Mouse (Mus musculus) limb, embryonic 11.5 days (tissue): Measurements from ENCODE around the gene Ror2. TPM values are rescaled to one million over a fixed set of nuclear protein-coding genes. Genes with fewer than 3 reads are reported as not detected.

ENCODE experiments used
- ATAC-seq: fragments of 200-750 bp; cut with Nextera tagmentation; 2 replicates; pipeline ENCODE4 v1.8.0; 2017; ENCODE audit warnings: low read depth; ENCODE audit not compliant: insufficient number of reproducible peaks, low FRiP score, low TSS enrichment
- DNase-seq: peaks from one replicate; pipeline ENCODE4 v3.0.0-alpha.2; 2015; ENCODE audit warnings: low spot score
- H3K27ac ChIP-seq: fragments of 300-500 bp; sonication (generic); replicated peaks from 2 replicates; pipeline ENCODE4 v1.5.1; 2014; ENCODE audit warnings: low read depth, mild to moderate bottlenecking, low read length
- H3K27me3 ChIP-seq: fragments of 300-500 bp; sonication (generic); 2 replicates; pipeline ENCODE4 v1.6.1; 2014; ENCODE audit warnings: mild to moderate bottlenecking, low read length, mixed read lengths; ENCODE audit not compliant: control insufficient read depth, insufficient read depth
- H3K36me3 ChIP-seq: fragments of 300-500 bp; sonication (generic); 2 replicates; pipeline ENCODE4 v1.6.1; 2014; ENCODE audit warnings: mild to moderate bottlenecking, low read length, moderate library complexity, mixed read lengths; ENCODE audit not compliant: control insufficient read depth, insufficient read depth
- H3K4me1 ChIP-seq: fragments of 300-500 bp; sonication (generic); 2 replicates; pipeline ENCODE4 v1.6.1; 2014; ENCODE audit warnings: low read length, mixed read lengths; ENCODE audit not compliant: control insufficient read depth, insufficient read depth
- H3K4me2 ChIP-seq: fragments of 300-500 bp; sonication (generic); 2 replicates; pipeline ENCODE4 v1.6.1; 2014; ENCODE audit warnings: low read depth, mild to moderate bottlenecking, moderate library complexity; ENCODE audit not compliant: severe bottlenecking
- H3K4me3 ChIP-seq: fragments of 300-500 bp; sonication (generic); 2 replicates; pipeline ENCODE4 v1.5.1; 2014; ENCODE audit warnings: low read depth, low read length
- H3K9ac ChIP-seq: fragments of 300-500 bp; sonication (generic); 2 replicates; pipeline ENCODE4 v1.6.1; 2014; ENCODE audit warnings: mild to moderate bottlenecking, low read length
- H3K9me3 ChIP-seq: fragments of 300-500 bp; sonication (generic); 2 replicates; pipeline ENCODE4 v1.6.1; 2016; ENCODE audit warnings: low read length; ENCODE audit not compliant: control insufficient read depth
- WGBS: fragments of 180-500 bp; shearing (Covaris S2); extraction: QIAGEN DNeasy Blood & Tissue Kit; methylation state at CpG from one replicate; pipeline ENCODE4 v1.1.7; 2014; 5-methylcytosine and 5-hydroxymethylcytosine counted together
- polyA plus RNA-seq: library from polyadenylated mRNA; unstranded; fragments of >200 nt; fragmentation: Nextera tagmentation; extraction: Ambion mirVana; gene quantifications from 2 replicates; pipeline ENCODE4 v1.2.1, GENCODE M21; 2014

Gene Ror2
- polyA plus RNA-seq, 1 experiment from 2014 or later, result 17.8 TPM

DNA sequence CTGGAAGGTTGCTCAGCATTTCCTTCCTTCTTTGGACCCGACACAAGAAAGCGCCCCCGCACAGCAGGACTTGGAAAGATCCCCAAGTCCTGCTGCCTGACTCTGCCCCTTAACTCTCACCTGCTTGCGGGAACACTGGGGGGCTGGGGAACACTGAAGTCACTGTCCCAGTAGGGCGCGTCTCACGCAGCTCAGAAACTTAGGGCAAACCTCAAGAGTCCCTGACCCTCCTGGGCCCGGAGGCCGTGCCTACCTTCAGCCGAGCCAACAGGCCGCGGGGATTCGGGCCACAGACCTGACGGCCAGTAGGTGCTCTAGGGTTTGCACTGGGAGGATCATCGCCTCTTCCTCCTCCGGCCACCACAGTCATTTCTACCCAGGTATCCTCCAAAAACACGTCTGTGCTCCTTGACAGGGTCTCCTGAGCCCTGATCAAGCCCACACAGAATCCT is 1.2 kb downstream of the Ror2 start:
- under 1% methylated on average over 17 of the region's 17 CpGs for WGBS
- ATAC-seq (no peak), DNase-seq (peak; percentile 61)
- H3K4me1 ChIP-seq, result peaks cover 39% of the 10 kb centered on the region
- no peaks in the 10 kb centered on the region for H3K27me3 ChIP-seq
- H3K27ac ChIP-seq, result peak overlapping the region; percentile 86
- no peaks in the 10 kb centered on the region for H3K36me3 ChIP-seq
- no peaks in the 10 kb centered on the region for H3K9me3 ChIP-seq
- peak overlapping the region; percentile 75 for H3K4me2 ChIP-seq
- H3K9ac ChIP-seq, result peak overlapping the region; percentile 96
- H3K4me3 ChIP-seq, result peak overlapping the region; percentile 91

DNA sequence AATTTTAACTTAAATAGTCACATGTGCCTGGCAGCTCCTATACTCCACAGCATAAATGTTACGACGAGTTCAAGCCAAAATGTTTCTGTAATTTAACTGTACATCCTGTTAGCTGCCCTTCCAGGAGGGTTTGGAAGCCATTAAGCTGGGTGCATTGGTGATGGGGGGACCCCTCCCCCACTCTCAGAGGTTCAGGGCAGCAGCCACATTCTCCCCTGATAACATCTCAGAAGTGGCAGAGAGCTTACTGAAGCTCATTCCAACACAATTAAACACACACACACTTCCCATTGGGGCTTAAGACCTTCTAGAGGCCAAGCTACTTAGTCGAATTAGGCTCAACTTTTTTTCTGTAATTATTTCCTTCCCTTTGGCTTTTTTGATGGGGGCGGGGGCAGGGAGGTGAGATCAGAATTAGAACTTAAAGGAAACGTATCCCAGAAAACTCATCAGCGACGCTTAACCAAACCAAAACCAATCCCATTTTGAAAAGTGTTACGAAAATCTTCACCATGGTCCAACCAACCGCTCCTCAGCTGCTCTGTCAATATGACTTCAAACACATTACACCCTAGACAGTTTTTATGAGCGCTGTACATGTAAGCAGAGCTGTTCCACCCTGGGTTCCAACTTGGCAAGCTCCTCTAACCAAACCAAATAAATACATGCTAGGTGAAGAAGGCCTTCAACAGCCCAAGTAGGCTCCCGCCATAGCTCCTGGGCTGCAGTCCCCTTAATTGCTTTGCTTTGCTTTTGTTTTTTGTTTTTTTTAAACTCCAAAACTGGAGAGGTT is 4.1 kb downstream of the Ror2 start:
- Histone ChIP-seq H3K27ac (no peak overlapping the region), H3K4me3 (no peak overlapping the region), H3K36me3 (no peaks in the 10 kb centered on the region), H3K27me3 (no peaks in the 10 kb centered on the region), H3K4me1 (peaks cover 54% of the 10 kb centered on the region), H3K9ac (no peak overlapping the region), H3K4me2 (peak overlapping the region; percentile 8; the same call in 1 of the 2 replicates), H3K9me3 (no peaks in the 10 kb centered on the region)
- ATAC-seq, result no peak
- 17% methylated on average over 11 of the region's 11 CpGs for WGBS
- DNase-seq, result peak; percentile 55

DNA sequence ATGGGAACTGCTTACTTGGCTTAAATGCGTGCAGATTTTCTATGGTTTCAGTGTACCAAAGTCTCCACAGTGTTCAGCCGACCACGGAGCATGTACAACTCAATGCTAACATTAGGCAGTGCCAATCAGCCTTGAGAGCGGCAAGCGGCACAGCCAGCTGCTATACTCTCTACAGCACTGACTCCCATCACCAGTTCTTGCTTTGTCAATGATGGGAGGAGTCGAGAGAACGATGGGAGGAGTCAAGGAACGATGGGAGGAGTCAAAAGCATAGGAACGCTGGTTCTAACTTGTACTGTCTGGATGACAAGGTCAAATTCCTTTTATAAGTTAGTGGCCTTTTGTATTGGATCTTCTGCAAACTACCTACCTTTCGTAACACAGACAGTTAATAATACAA is 7.0 kb downstream of the Ror2 start:
- no peak for ATAC-seq
- Histone ChIP-seq H3K9me3 (no peaks in the 10 kb centered on the region), H3K9ac (no peak overlapping the region), H3K27ac (no peak overlapping the region), H3K27me3 (no peaks in the 10 kb centered on the region), H3K36me3 (no peaks in the 10 kb centered on the region), H3K4me3 (no peak overlapping the region), H3K4me1 (peaks cover 54% of the 10 kb centered on the region), H3K4me2 (no peak overlapping the region)
- DNase-seq, result no peak
- 68% methylated on average over 10 of the region's 10 CpGs for WGBS

DNA sequence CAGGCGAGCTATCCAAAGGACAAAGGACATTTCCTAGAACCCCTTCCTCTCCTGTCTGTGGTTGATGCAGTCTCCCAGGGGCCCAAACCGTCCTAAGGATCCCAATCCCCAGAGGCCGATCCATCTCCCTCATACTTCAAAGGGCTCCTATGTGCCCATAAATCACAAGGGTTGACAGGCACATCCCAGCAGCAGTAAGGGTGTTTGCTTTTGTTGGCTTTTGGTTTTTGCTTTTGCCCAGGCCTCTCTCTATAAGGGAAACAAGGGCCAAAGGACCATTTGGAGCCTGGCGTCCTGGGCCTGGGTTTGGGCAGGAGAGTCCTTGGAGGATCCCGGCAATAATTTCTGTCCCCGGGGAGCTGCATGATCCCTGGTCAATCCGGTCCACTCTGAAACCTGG is 9.5 kb downstream of the Ror2 start:
- Histone ChIP-seq H3K4me1 (peaks cover 31% of the 10 kb centered on the region), H3K27ac (no peak overlapping the region), H3K4me2 (no peak overlapping the region), H3K36me3 (no peaks in the 10 kb centered on the region), H3K9me3 (no peaks in the 10 kb centered on the region), H3K27me3 (no peaks in the 10 kb centered on the region), H3K4me3 (no peak overlapping the region), H3K9ac (no peak overlapping the region)
- ATAC-seq (no peak), DNase-seq (no peak)
- WGBS, result 11% methylated on average over 7 of the region's 7 CpGs

DNA sequence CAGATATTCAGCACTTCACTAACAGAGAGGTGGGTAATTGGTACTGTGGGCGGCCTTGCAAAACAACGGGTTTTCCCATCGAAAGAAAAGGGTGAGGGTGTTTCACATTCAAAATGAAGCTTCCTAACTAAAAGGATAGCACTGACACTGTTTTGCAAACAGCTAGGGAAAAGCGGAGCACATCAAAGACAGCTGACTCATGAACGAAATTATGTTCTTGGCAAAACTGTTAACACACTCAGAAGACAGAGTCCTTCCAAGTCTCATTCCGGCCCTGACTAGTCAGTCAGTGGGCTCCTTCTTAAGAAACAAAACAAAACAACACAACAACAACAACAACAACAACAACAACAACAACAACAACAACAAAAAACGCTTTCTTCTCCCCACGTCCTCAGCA is 10.1 kb downstream of the Ror2 start:
- no peaks in the 10 kb centered on the region for H3K36me3 ChIP-seq
- no peak overlapping the region for H3K27ac ChIP-seq
- ATAC-seq, result no peak
- peaks cover 25% of the 10 kb centered on the region for H3K4me1 ChIP-seq
- no peaks in the 10 kb centered on the region for H3K9me3 ChIP-seq
- no peak overlapping the region for H3K4me3 ChIP-seq
- DNase-seq, result no peak
- no peaks in the 10 kb centered on the region for H3K27me3 ChIP-seq
- H3K4me2 ChIP-seq, result no peak overlapping the region
- H3K9ac ChIP-seq, result no peak overlapping the region
- WGBS, result 38% methylated on average over 8 of the region's 8 CpGs

DNA sequence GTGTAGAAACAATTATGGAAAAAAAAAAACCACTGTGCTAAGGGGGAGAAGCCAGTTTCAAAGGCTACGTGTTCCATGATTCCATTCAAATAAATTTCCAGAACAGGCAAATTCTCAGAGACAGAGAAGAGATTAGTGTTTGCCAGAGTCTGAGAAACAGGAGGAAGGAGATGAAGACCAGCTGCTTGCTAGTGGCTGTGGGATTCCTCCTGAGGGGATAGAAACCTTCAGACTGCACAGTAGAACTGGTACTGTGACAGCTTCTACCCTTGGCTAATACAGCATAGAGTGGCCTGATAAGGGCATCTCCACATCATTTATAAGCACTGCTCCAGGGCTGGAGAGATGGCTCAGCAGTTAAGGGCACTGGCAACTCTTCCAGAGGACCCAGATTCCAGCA is 11.2 kb downstream of the Ror2 start:
- Histone ChIP-seq H3K9ac (no peak overlapping the region), H3K27ac (no peak overlapping the region), H3K4me2 (no peak overlapping the region), H3K36me3 (no peaks in the 10 kb centered on the region), H3K27me3 (no peaks in the 10 kb centered on the region), H3K9me3 (no peaks in the 10 kb centered on the region), H3K4me3 (no peak overlapping the region), H3K4me1 (peaks cover 21% of the 10 kb centered on the region)
- 70% methylated on average over 1 of the region's 1 CpGs for WGBS
- DNase-seq (no peak), ATAC-seq (no peak)

DNA sequence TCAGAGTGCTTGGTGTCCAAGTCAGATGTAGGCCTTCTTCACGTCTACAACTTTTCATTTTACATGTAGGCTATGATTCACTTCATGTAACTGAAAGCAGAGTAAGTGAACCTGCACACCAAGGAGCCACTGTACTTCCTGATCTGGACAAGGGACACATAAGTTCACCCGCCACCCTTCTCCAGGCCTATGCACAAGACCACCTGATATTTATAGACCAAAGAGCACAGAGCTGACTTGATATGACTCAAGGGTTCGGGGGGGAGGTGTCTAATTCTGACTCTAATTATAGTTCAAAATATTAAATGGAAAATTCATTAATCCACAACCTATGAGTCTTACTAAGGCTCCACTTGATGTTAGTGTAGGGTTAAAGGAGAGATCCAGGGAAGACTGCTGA is 14.3 kb downstream of the Ror2 start:
- Histone ChIP-seq H3K9ac (no peak overlapping the region), H3K4me1 (peaks cover 17% of the 10 kb centered on the region), H3K9me3 (no peaks in the 10 kb centered on the region), H3K27ac (no peak overlapping the region), H3K27me3 (no peaks in the 10 kb centered on the region), H3K4me3 (no peak overlapping the region), H3K4me2 (no peak overlapping the region), H3K36me3 (no peaks in the 10 kb centered on the region)
- no peak for ATAC-seq
- WGBS, result 88% methylated on average over 3 of the region's 3 CpGs
- no peak for DNase-seq

DNA sequence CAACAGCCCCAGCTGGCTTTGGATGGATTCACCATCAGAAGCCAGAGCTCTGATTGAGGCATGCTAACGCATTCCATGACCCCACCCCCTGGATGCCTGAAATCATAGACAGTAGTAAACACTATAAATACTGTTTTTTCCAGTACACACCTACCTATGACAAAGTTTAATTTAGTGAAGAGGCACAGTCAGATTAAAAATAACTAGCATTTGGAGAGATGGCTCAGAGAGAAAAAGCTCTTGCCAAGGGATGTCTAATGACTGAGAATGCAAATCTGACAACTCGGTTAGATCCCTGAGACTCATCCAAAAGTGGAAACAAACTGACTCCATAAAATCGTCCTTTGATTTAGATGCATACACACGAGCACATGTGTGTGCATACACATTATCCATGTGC is 15.4 kb downstream of the Ror2 start:
- no peak for DNase-seq
- no peaks in the 10 kb centered on the region for H3K9me3 ChIP-seq
- 88% methylated on average over 4 of the region's 4 CpGs for WGBS
- H3K4me2 ChIP-seq, result no peak overlapping the region
- no peak for ATAC-seq
- H3K9ac ChIP-seq, result no peak overlapping the region
- no peaks in the 10 kb centered on the region for H3K27me3 ChIP-seq
- H3K36me3 ChIP-seq, result no peaks in the 10 kb centered on the region
- H3K27ac ChIP-seq, result no peak overlapping the region
- H3K4me1 ChIP-seq, result peaks cover 13% of the 10 kb centered on the region
- no peak overlapping the region for H3K4me3 ChIP-seq

DNA sequence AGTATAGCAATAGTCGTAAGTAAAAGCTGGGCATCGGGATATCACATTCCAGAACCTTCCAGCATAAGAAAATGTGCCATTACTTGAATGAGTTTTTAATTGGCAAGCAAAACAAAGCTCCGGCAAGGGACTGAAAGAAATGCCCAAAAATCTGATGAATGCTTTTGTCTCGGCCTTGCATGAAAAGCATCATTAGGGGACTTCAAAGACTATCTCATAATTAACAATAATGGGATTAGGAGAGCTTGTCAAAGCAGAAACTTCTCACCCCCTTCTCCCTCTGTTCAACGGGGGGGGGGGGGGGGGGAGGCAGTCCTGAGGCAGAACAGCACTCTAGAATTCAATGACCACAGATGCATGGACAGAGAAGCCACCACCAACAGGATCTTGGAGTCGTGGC is 17.4 kb downstream of the Ror2 start:
- H3K9ac ChIP-seq, result no peak overlapping the region
- no peak overlapping the region for H3K4me3 ChIP-seq
- H3K4me2 ChIP-seq, result no peak overlapping the region
- ATAC-seq (no peak), DNase-seq (no peak)
- H3K4me1 ChIP-seq, result peaks cover 19% of the 10 kb centered on the region
- no peaks in the 10 kb centered on the region for H3K36me3 ChIP-seq
- H3K27ac ChIP-seq, result no peak overlapping the region
- H3K27me3 ChIP-seq, result no peaks in the 10 kb centered on the region
- 57% methylated on average over 6 of the region's 6 CpGs for WGBS
- H3K9me3 ChIP-seq, result no peaks in the 10 kb centered on the region
